Mouse (Mus musculus): ENCODE data around the gene Vps35l.

DNA sequence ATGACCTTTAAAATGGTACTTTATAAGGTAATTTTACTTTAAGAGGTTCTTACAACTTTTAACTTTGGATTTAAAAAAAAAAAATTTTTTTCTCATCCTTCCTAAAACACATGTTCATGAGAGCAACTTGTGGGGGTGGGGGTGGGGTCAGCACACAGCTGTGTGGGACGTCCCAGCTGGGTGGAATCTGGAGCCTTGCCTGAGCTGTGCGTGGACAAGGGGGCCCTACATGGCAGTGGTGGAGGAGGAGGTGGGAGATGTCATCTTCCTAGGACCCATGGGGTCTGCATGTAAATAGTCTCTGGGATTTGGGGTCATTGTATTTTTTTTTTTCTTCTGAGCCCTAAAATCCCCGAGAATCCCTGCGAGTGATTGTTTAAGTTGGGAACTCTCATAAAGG lies 18.3 kb downstream of the Vps35l start:
- no peak for TF ChIP-seq CTCF (IDR thresholded peaks at IDR 0.05; ENCODE audit: insufficient read depth, low read length)
- no peak for TF ChIP-seq POLR2A (IDR thresholded peaks at IDR 0.05; ENCODE audit: borderline replicate concordance, extremely low read depth, low read depth, low read length)
